Mouse (Mus musculus): ENCODE measurements around the gene Sptb. TPM values are rescaled to one million over a fixed set of nuclear protein-coding genes. Genes with fewer than 3 reads are reported as not detected.

Sptb gene
- polyA plus RNA-seq (2015; fragmentation: Nextera tagmentation; extraction: Ambion mirVana) = 0.91 and 1.2 TPM in 2 replicates

DNA sequence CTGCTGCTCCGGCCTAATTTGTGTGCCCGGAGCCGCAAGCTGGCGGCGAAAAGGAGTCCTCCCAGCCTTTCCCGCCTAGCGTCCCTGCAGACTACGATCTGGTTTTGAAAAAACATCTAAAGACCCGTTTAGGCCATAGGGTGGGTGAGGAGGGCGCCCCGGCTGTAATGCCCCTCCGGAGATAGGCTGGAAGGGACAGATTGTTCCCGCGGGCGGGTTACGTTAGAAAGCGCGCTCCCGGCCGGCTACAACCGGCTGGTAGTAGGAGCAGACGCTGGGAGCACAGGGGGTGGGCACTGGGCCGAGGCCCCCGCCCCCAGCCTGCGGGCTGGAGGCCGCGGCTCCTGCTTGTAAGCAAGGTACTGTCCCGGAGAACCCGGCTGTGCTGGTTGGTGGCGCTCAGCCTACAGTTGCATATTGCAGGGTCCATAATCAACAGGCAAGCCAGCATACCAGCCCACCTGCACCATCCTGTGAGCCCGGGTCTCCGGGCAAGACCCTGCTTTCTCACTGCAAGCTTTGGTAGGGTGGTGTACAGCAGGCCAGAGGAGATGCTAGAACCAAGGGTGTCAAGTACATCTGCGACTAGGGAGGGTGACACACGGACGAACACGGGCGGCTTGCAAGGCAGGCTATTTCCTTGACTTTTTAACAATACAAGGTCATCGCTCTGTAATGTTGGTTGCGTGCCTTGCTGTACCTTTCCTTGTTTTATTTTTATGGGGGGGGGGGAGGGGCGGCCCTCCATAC is at the start of gene Sptb:
Gene Sptb, minus strand, starts transcription at position 197 of the 750 bp plus-strand sequence.
- Histone ChIP-seq H3K36me3 (no peaks in the 10 kb centered on the region), H3K4me1 (peaks cover 17% of the 10 kb centered on the region), H3K9ac (peak within 1 kb of the TSS; percentile 54), H3K4me2 (peak within 1 kb of the TSS; percentile 100), H3K27ac (no peak within 1 kb of the TSS), H3K27me3 (peaks cover 59% of the 10 kb centered on the region), H3K9me3 (no peaks in the 10 kb centered on the region), H3K4me3 (peak within 1 kb of the TSS; percentile 60)
- peak; percentile 65 for ATAC-seq (ENCODE audit: borderline replicate concordance, extremely low read depth, low FRiP score, low TSS enrichment)
- 2% methylated on average over 40 of the region's 40 CpGs for WGBS

DNA sequence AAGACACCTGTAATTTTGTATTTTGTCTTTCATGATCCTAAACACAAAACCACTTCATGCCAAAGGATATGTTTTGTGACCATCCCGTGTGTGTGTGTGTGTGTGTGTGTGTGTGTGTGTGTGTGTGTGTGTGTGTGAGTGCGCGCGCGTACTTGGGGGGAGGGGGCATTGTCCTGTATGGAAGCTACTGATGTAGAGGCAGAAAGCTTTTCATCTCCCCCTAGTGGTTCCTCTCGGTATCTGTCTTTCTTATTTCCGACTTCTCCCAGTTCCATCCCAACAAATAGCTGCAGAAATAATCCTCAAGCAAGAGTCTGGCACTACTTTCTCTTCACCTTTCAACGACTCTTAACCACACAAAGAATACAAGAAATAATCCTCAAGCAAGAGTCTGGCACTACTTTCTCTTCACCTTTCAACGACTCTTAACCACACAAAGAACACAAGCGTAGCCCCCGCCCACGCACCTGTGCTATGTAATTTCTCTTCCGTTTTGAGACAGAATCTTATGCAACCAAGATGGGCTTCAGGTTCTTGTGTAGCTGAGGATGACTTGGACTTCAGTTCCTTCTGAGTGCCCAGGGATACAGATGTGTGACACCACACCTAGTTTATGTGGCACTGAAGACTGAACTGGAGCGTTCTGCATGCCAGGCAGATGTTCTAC is 42.4 kb upstream of the Sptb start:
- whole genome bisulfite sequencing = 40% methylated on average over 14 of the region's 14 CpGs
- no peak for ATAC-seq (ENCODE audit: borderline replicate concordance, extremely low read depth, low FRiP score, low TSS enrichment)

DNA sequence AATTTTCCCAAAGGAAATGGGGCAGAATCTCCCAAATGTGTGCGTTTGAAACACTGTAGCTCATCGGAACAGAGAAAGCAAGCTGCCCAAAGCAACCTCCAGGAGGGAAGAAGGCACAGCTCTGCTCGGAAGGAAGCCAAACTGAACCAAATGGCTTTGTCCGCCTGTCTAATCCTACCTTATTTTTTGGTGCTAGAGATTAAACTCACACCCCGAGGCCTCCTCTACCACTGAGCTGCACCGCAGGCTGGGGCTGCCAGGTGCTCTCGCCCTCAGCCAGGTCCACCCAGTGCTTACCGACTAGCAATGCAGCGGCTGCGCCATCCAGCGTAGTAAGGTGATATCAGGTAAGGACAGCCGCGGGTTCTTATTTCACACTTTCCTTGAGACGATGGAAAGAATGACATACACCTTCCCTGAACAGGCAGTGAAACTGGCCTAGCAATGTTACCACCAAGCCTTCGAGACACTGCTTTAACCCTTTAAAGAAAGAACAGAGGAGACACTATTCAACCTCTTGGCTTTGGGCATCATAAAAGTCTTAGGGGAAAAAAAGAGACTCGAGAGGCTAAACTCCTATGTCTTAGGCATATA is 40.6 kb upstream of the Sptb start:
- H3K27ac ChIP-seq = no peak overlapping the region
- no peak overlapping the region for H3K4me2 ChIP-seq
- H3K4me3 ChIP-seq = no peak overlapping the region
- H3K27me3 ChIP-seq = no peaks in the 10 kb centered on the region
- no peaks in the 10 kb centered on the region for H3K4me1 ChIP-seq
- no peaks in the 10 kb centered on the region for H3K9me3 ChIP-seq
- ATAC-seq (ENCODE audit: borderline replicate concordance, extremely low read depth, low FRiP score, low TSS enrichment) = no peak
- H3K36me3 ChIP-seq = no peaks in the 10 kb centered on the region
- no peak overlapping the region for H3K9ac ChIP-seq
- 79% methylated on average over 16 of the region's 16 CpGs for WGBS

More for the DNA sequence above, 42.4 kb upstream of the Sptb start:
- H3K4me1 ChIP-seq = no peaks in the 10 kb centered on the region
- no peak overlapping the region for H3K4me2 ChIP-seq
- H3K9me3 ChIP-seq = no peaks in the 10 kb centered on the region
- no peaks in the 10 kb centered on the region for H3K27me3 ChIP-seq
- no peak overlapping the region for H3K9ac ChIP-seq
- H3K27ac ChIP-seq = no peak overlapping the region
- H3K36me3 ChIP-seq = no peaks in the 10 kb centered on the region
- H3K4me3 ChIP-seq = no peak overlapping the region

DNA sequence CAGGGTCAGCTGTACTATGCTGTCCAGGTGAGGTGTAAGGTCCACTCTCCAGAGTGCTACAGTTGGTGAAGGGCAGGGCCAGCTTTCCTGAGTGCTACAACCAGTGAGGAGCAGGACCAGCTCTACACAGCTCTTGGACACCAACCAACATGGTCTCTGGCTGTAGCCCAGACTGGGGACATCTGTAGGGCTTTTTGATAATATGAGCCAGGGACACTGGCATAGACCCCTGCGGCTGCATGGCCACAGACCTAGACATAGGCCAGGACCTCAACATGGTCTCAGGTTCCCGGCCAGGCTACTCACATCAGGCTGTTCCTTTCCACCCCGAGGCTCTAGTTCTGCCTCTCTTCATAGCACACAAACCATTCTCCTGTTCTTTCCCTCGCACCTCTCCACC is 17.6 kb upstream of the Sptb start:
- no peak overlapping the region for H3K4me3 ChIP-seq
- no peak for ATAC-seq (ENCODE audit: borderline replicate concordance, extremely low read depth, low FRiP score, low TSS enrichment)
- H3K9ac ChIP-seq = no peak overlapping the region
- 77% methylated on average over 4 of the region's 4 CpGs for WGBS
- H3K36me3 ChIP-seq = no peaks in the 10 kb centered on the region
- H3K4me2 ChIP-seq = no peak overlapping the region
- H3K9me3 ChIP-seq = no peaks in the 10 kb centered on the region
- H3K27ac ChIP-seq = no peak overlapping the region
- H3K27me3 ChIP-seq = no peaks in the 10 kb centered on the region
- no peaks in the 10 kb centered on the region for H3K4me1 ChIP-seq

DNA sequence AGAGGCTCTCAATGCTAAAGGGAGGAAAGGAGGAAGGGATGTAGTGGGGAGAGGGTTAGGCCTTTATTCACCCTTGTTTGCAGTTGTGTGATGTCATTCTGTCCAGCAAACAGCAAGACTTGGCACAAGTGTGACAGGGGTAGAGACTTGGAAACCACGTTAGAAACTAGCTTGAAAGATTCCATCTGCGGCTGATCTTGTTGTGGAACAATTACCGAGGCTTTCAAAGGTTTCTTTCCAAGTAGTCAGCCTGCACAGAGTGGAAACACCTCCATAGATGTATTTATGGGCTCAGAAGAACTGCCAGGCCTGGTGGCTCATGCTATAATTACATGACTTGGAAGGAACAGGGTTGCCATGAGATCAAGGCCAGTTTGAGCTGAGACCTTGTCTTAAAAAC is 11.7 kb upstream of the Sptb start:
- WGBS = 57% methylated on average over 3 of the region's 3 CpGs
- Histone ChIP-seq H3K36me3 (no peaks in the 10 kb centered on the region), H3K4me2 (no peak overlapping the region), H3K27ac (no peak overlapping the region), H3K9ac (no peak overlapping the region), H3K9me3 (no peaks in the 10 kb centered on the region), H3K4me3 (no peak overlapping the region), H3K27me3 (no peaks in the 10 kb centered on the region), H3K4me1 (no peaks in the 10 kb centered on the region)
- no peak for ATAC-seq (ENCODE audit: borderline replicate concordance, extremely low read depth, low FRiP score, low TSS enrichment)

DNA sequence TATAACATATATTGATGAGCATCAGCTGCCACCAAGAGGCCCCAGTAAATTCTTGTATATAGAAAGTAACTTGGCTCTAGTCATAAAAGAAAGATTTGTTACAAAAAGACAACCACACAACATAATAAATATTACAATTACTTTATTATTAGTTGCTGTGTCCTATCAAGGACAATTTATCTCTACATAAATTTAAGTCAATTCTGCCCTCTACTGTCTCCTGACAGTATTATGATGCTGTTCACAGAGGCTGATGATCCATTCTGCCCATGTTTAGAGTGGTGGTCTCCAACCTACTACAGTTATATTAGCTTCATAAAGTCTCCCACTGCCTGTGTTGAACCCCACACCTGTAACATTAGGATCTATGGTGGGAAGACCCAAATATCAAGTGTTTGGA is 10.2 kb upstream of the Sptb start:
- Histone ChIP-seq H3K36me3 (no peaks in the 10 kb centered on the region), H3K4me1 (no peaks in the 10 kb centered on the region), H3K4me3 (no peak overlapping the region), H3K4me2 (no peak overlapping the region), H3K9me3 (no peaks in the 10 kb centered on the region), H3K27ac (no peak overlapping the region), H3K27me3 (no peaks in the 10 kb centered on the region; the same call in 1 of the 2 replicates), H3K9ac (no peak overlapping the region)
- no peak for ATAC-seq (ENCODE audit: borderline replicate concordance, extremely low read depth, low FRiP score, low TSS enrichment)

DNA sequence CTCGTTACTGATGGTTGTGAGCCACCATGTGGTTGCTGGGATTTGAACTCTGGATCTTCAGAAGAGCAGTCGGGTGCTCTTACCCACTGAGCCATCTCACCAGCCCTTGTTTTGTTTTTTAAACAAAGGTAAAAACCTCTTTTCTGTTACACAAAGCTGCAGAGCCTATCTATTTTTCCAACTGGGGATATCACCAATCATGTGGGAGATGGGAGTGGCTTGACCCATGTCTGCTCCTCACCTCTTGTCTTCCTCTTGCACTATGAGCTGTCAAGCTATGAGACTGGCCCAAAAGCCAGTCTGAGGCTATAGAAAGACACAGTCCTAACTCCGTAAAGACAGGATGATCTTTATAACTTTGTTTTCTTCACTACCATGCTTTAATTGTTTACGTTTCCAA is 8.0 kb upstream of the Sptb start:
- Histone ChIP-seq H3K4me3 (no peak overlapping the region), H3K4me2 (no peak overlapping the region), H3K27me3 (no peaks in the 10 kb centered on the region; the same call in 1 of the 2 replicates), H3K4me1 (no peaks in the 10 kb centered on the region), H3K9me3 (no peaks in the 10 kb centered on the region), H3K27ac (no peak overlapping the region), H3K36me3 (no peaks in the 10 kb centered on the region), H3K9ac (no peak overlapping the region)
- 75% methylated on average over 4 of the region's 4 CpGs for WGBS
- no peak for ATAC-seq (ENCODE audit: borderline replicate concordance, extremely low read depth, low FRiP score, low TSS enrichment)

DNA sequence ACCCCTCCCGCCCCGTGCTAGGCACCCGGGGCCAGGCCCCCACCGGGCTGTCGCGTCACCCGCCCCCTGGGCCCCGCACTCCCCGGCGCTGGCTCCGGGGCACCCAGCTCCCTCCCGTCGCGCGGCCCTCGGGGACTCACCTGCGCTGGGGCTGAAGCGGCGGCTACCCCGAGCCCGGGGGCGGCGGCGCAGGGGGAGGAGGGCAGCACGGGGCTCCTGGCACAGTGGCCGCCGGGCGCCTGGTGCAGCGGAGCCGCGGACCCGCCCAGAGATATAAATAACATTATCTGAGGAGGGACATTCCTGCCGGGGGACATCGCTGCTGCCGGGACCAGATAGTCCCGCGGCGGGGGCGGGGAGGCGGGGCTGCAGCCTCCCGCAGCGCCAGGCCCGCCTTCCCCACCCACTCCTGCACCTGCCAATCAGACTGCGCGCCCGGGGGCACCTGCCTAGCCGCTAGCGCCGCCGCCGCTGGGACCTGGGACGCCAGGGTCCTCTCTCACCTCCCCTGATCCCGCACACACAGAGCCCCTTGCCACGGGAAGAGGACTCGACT is 474 bp downstream of the Sptb start:
- peak; percentile 88 for ATAC-seq (ENCODE audit: borderline replicate concordance, extremely low read depth, low FRiP score, low TSS enrichment)
- Histone ChIP-seq H3K9me3 (no peaks in the 10 kb centered on the region), H3K27me3 (peaks cover 59% of the 10 kb centered on the region), H3K27ac (no peak overlapping the region), H3K4me2 (peak overlapping the region; percentile 100), H3K4me1 (peaks cover 17% of the 10 kb centered on the region), H3K36me3 (no peaks in the 10 kb centered on the region), H3K4me3 (peak overlapping the region; percentile 60), H3K9ac (peak overlapping the region; percentile 54)
- under 1% methylated on average over 52 of the region's 55 CpGs for WGBS

DNA sequence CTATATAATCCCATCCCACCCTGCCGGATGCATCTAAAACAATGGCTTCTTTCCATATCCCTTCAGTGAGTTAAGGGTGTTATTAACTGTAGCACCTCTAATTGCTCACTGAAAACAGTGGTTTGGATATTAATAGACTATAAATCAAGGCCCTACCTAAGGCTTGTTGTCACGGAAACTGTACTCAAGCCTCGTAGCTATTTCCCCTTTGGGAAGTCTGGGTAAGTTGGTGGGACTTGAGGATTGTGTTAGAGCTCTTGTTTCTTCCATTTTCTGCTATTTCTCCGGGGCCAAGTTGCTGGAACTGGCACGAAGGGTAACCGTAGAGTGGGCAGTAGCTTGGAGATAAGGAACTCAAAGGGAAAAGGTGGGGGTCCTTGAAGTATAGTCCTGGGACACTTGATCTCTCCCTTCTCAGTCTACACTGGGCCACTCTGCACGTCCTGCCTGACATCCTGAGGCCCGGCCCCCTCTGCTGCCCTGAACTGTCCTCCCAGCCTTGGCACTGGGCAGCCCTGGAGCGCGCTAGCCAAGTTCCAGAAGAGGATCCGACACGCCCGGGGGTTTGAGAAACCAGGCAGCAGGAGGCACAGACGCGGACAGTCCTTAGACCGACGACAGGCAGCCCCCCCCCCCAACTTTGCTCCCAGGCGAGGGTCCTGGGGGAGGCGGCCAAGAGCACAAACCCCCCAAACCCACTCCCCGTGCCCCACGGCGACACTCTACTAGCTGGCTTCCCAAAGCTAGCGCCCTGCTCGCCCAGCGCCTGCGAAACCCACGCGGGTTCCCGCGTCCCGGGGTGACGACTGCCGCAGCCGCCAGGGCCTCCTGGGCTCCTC is 1.2 kb downstream of the Sptb start:
- peak; percentile 76 for ATAC-seq (ENCODE audit: borderline replicate concordance, extremely low read depth, low FRiP score, low TSS enrichment)
- no peaks in the 10 kb centered on the region for H3K9me3 ChIP-seq
- WGBS = 6% methylated on average over 34 of the region's 34 CpGs
- no peaks in the 10 kb centered on the region for H3K36me3 ChIP-seq
- peak overlapping the region; percentile 54 for H3K9ac ChIP-seq
- H3K27ac ChIP-seq = no peak overlapping the region
- peaks cover 17% of the 10 kb centered on the region for H3K4me1 ChIP-seq
- H3K4me3 ChIP-seq = peak overlapping the region; percentile 60
- peaks cover 59% of the 10 kb centered on the region for H3K27me3 ChIP-seq
- H3K4me2 ChIP-seq = peak overlapping the region; percentile 100

DNA sequence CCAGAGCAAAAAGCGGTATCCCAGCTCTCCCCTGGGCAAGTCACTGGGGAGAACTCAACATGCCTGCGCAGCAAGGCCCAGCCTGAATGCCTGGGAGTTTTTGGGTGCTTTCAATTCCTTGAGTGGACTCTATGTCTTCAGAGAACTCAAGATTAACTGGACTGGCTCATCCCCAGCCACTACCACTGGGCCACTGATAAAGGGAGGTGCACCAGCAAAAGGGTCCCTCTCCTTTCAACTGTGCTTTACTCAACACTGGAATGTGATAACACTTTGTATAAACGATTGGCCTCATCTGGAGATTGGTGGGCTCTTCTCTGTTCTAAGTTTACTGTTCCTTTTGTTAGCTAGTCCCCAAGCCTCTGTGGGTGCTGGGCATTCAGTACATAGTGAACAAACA is 2.2 kb downstream of the Sptb start:
- no peak overlapping the region for H3K4me3 ChIP-seq

DNA sequence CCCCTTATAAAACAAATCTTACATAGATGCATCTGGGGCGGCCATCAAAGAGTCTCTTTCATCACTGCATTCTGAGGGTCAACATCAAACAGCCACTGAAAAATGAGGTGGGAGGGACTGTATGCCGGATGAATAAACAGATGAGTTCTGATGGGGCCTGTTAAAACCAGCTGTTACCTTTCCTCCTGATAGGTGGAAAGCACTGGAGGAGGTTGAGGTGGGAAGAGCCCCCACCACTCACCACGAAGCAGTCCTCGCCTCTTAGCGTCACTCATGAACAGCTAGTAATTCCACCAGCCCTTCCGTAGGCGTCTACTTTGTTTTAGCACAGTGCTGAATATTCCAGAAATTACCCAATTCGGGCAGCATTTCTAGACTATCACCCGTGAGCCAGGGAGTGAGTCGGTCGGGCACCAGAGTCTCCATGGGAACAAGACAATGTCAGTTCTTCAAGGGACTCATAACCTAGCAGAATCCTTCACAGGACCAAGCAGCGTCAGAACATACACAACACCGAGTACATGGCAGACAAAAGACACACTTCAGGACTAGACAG is 13.9 kb downstream of the Sptb start:
- Histone ChIP-seq H3K9me3 (no peaks in the 10 kb centered on the region), H3K4me3 (no peak overlapping the region), H3K4me2 (no peak overlapping the region), H3K27ac (no peak overlapping the region), H3K4me1 (peaks cover 5% of the 10 kb centered on the region; the same call in 1 of the 2 replicates), H3K9ac (no peak overlapping the region), H3K27me3 (no peaks in the 10 kb centered on the region), H3K36me3 (no peaks in the 10 kb centered on the region)
- ATAC-seq (ENCODE audit: borderline replicate concordance, extremely low read depth, low FRiP score, low TSS enrichment) = no peak
- WGBS = 57% methylated on average over 13 of the region's 13 CpGs

More for the DNA sequence above, 2.2 kb downstream of the Sptb start:
- H3K9me3 ChIP-seq = no peaks in the 10 kb centered on the region
- peaks cover 17% of the 10 kb centered on the region for H3K4me1 ChIP-seq
- 62% methylated on average over 3 of the region's 3 CpGs for WGBS
- no peak for ATAC-seq (ENCODE audit: borderline replicate concordance, extremely low read depth, low FRiP score, low TSS enrichment)
- H3K27me3 ChIP-seq = peaks cover 57% of the 10 kb centered on the region
- no peak overlapping the region for H3K27ac ChIP-seq
- H3K9ac ChIP-seq = no peak overlapping the region
- no peak overlapping the region for H3K4me2 ChIP-seq
- H3K36me3 ChIP-seq = no peaks in the 10 kb centered on the region
